Mouse (Mus musculus) heart, embryonic 13.5 days (tissue): ENCODE data around the gene Pygo1. TPM values are rescaled to one million over a fixed set of nuclear protein-coding genes. Genes with fewer than 3 reads are reported as not detected.

Source experiments
- ATAC-seq: fragments of 200-750 bp; cut with Nextera tagmentation; 2 replicates; pipeline ENCODE4 v1.8.0; 2017; ENCODE audit warnings: moderate TSS enrichment; ENCODE audit not compliant: insufficient number of reproducible peaks, low FRiP score, low TSS enrichment; ENCODE audit errors: extremely low read depth
- H3K27ac ChIP-seq: fragments of 300-500 bp; sonication (generic); replicated peaks from 2 replicates; pipeline ENCODE4 v1.5.1; 2015; ENCODE audit warnings: moderate library complexity, mild to moderate bottlenecking, inconsistent platforms
- H3K27me3 ChIP-seq: fragments of 300-500 bp; sonication (generic); replicated peaks from 2 replicates; pipeline ENCODE4 v1.6.1; 2015; ENCODE audit warnings: mild to moderate bottlenecking, inconsistent platforms
- H3K36me3 ChIP-seq: fragments of 300-500 bp; sonication (generic); 2 replicates; pipeline ENCODE4 v1.6.1; 2015; ENCODE audit warnings: mild to moderate bottlenecking, inconsistent platforms
- H3K4me1 ChIP-seq: fragments of 300-500 bp; sonication (generic); 2 replicates; pipeline ENCODE4 v1.6.1; 2015; ENCODE audit warnings: inconsistent platforms
- H3K4me2 ChIP-seq: fragments of 300-500 bp; sonication (generic); 2 replicates; pipeline ENCODE4 v1.6.1; 2015; ENCODE audit warnings: inconsistent platforms, mild to moderate bottlenecking, moderate library complexity
- H3K4me3 ChIP-seq: fragments of 300-500 bp; sonication (generic); 2 replicates; pipeline ENCODE4 v1.5.1; 2015; ENCODE audit warnings: moderate library complexity, mild to moderate bottlenecking, inconsistent platforms
- H3K9ac ChIP-seq: fragments of 300-500 bp; sonication (generic); 2 replicates; pipeline ENCODE4 v1.6.1; 2015; ENCODE audit warnings: inconsistent platforms, mild to moderate bottlenecking, moderate library complexity
- H3K9me3 ChIP-seq: fragments of 300-500 bp; sonication (generic); 2 replicates; pipeline ENCODE4 v1.6.1; 2016; ENCODE audit warnings: inconsistent platforms
- WGBS: fragments of 180-500 bp; shearing (Covaris S2); methylation state at CpG from one replicate; pipeline ENCODE4 v1.1.7; 2015; ENCODE audit warnings: mixed read lengths; 5-methylcytosine and 5-hydroxymethylcytosine counted together
- polyA plus RNA-seq: library from polyadenylated mRNA; unstranded; fragments of >200 nt; fragmentation: Nextera tagmentation; extraction: Ambion mirVana; gene quantifications from 2 replicates; pipeline ENCODE4 v1.2.1, GENCODE M21; 2015

Gene Pygo1
- polyA plus RNA-seq, 1 experiment from 2014 or later: 1.8 TPM

GRCm38 (mm10) chr9:72943424-72943823 is 18.0 kb downstream of the Pygo1 start:
- no peak for ATAC-seq
- Histone ChIP-seq H3K4me2 (no peak overlapping the region), H3K27ac (no peak overlapping the region), H3K9me3 (peaks cover 7% of the 10 kb centered on the region), H3K27me3 (no peaks in the 10 kb centered on the region), H3K4me3 (no peak overlapping the region), H3K4me1 (no peaks in the 10 kb centered on the region), H3K36me3 (peaks cover 37% of the 10 kb centered on the region), H3K9ac (no peak overlapping the region)
- WGBS: 58% methylated on average over 3 of the region's 3 CpGs

GRCm38 (mm10) chr9:72944286-72944685 is 18.8 kb downstream of the Pygo1 start:
- ATAC-seq: no peak
- no peaks in the 10 kb centered on the region for H3K27me3 ChIP-seq
- no peak overlapping the region for H3K27ac ChIP-seq
- H3K4me2 ChIP-seq: no peak overlapping the region
- WGBS: 82% methylated on average over 13 of the region's 13 CpGs
- H3K4me1 ChIP-seq: no peaks in the 10 kb centered on the region
- H3K9ac ChIP-seq: no peak overlapping the region
- H3K9me3 ChIP-seq: peaks cover 7% of the 10 kb centered on the region
- peaks cover 37% of the 10 kb centered on the region for H3K36me3 ChIP-seq
- no peak overlapping the region for H3K4me3 ChIP-seq

GRCm38 (mm10) chr9:72947010-72947409 is 21.6 kb downstream of the Pygo1 start:
- Histone ChIP-seq H3K27me3 (0 out of 2 replicates have a peak, but pooled peaks cover 3% of the 10 kb centered on the region), H3K4me2 (no peak overlapping the region), H3K9ac (no peak overlapping the region), H3K36me3 (peaks cover 37% of the 10 kb centered on the region), H3K4me3 (no peak overlapping the region), H3K9me3 (peaks cover 7% of the 10 kb centered on the region), H3K4me1 (no peaks in the 10 kb centered on the region), H3K27ac (no peak overlapping the region)
- WGBS: 91% methylated on average over 1 of the region's 1 CpGs
- ATAC-seq: no peak

GRCm38 (mm10) chr9:72949572-72949971 is 24.1 kb downstream of the Pygo1 start:
- ATAC-seq: no peak
- H3K36me3 ChIP-seq: peaks cover 26% of the 10 kb centered on the region
- H3K9ac ChIP-seq: no peak overlapping the region
- no peak overlapping the region for H3K27ac ChIP-seq
- no peak overlapping the region for H3K4me2 ChIP-seq
- H3K27me3 ChIP-seq: 0 out of 2 replicates have a peak, but pooled peaks cover 3% of the 10 kb centered on the region
- peaks cover 7% of the 10 kb centered on the region for H3K9me3 ChIP-seq
- 74% methylated on average over 7 of the region's 7 CpGs for WGBS
- H3K4me3 ChIP-seq: no peak overlapping the region
- H3K4me1 ChIP-seq: no peaks in the 10 kb centered on the region

- H3K4me1 ChIP-seq: peaks cover 7% of the 10 kb centered on the region; the same call in 1 of the 2 replicates
- ATAC-seq: no peak
- H3K27me3 ChIP-seq: 0 out of 2 replicates have a peak, but pooled peaks cover 3% of the 10 kb centered on the region
- H3K36me3 ChIP-seq: no peaks in the 10 kb centered on the region
- no peak overlapping the region for H3K4me3 ChIP-seq
- no peaks in the 10 kb centered on the region for H3K9me3 ChIP-seq
- 44% methylated on average over 2 of the region's 2 CpGs for WGBS
- H3K4me2 ChIP-seq: no peak overlapping the region
- H3K27ac ChIP-seq: no peak overlapping the region
- H3K9ac ChIP-seq: no peak overlapping the region
Observed at GRCm38 (mm10) chr9:72954746-72955145, 29.3 kb downstream of the Pygo1 start.

- no peaks in the 10 kb centered on the region for H3K9me3 ChIP-seq
- no peak overlapping the region for H3K9ac ChIP-seq
- no peak overlapping the region for H3K4me2 ChIP-seq
- 0 out of 2 replicates have a peak, but pooled peaks cover 3% of the 10 kb centered on the region for H3K27me3 ChIP-seq
- H3K36me3 ChIP-seq: no peaks in the 10 kb centered on the region
- H3K27ac ChIP-seq: no peak overlapping the region
- H3K4me1 ChIP-seq: peaks cover 7% of the 10 kb centered on the region; the same call in 1 of the 2 replicates
- no peak overlapping the region for H3K4me3 ChIP-seq
- 29% methylated on average over 1 of the region's 1 CpGs for WGBS
- no peak for ATAC-seq
Observed at GRCm38 (mm10) chr9:72955546-72955945, 30.1 kb downstream of the Pygo1 start.

- Histone ChIP-seq H3K27ac (peak within 1 kb of the TSS; percentile 39; the same call in 1 of the 2 replicates), H3K4me1 (peaks cover 7% of the 10 kb centered on the region; the same call in 1 of the 2 replicates), H3K36me3 (no peaks in the 10 kb centered on the region), H3K4me2 (peak within 1 kb of the TSS; percentile 75), H3K27me3 (no peaks in the 10 kb centered on the region), H3K9me3 (no peaks in the 10 kb centered on the region), H3K9ac (peak within 1 kb of the TSS; percentile 78), H3K4me3 (peak within 1 kb of the TSS; percentile 70)
- WGBS: 2% methylated on average over 43 of the region's 43 CpGs
- ATAC-seq: peak; percentile 54; the same call in 1 of the 2 replicates
Observed at GRCm38 (mm10) chr9:72958521-72959450, 33.3 kb downstream of the Pygo1 start, which contains the start of the genes Dyx1c1 and Gm44503. Gene Dyx1c1, plus strand, starts transcription at chr9:72958785. Gene Gm44503, plus strand, starts transcription at chr9:72958852.

- no peak overlapping the region for H3K4me2 ChIP-seq
- no peak overlapping the region for H3K27ac ChIP-seq
- H3K4me3 ChIP-seq: no peak overlapping the region
- H3K36me3 ChIP-seq: no peaks in the 10 kb centered on the region
- peaks cover 7% of the 10 kb centered on the region; the same call in 1 of the 2 replicates for H3K4me1 ChIP-seq
- 51% methylated on average over 8 of the region's 8 CpGs for WGBS
- H3K9ac ChIP-seq: no peak overlapping the region
- no peaks in the 10 kb centered on the region for H3K9me3 ChIP-seq
- ATAC-seq: no peak
- no peaks in the 10 kb centered on the region for H3K27me3 ChIP-seq
Observed at GRCm38 (mm10) chr9:72961346-72961745, 35.9 kb downstream of the Pygo1 start.

- H3K4me1 ChIP-seq: peaks cover 7% of the 10 kb centered on the region; the same call in 1 of the 2 replicates
- no peaks in the 10 kb centered on the region for H3K36me3 ChIP-seq
- H3K27me3 ChIP-seq: no peaks in the 10 kb centered on the region
- no peak overlapping the region for H3K27ac ChIP-seq
- no peaks in the 10 kb centered on the region for H3K9me3 ChIP-seq
- H3K4me3 ChIP-seq: no peak overlapping the region
- no peak overlapping the region for H3K9ac ChIP-seq
- H3K4me2 ChIP-seq: no peak overlapping the region
- no peak for ATAC-seq
- WGBS: 71% methylated on average over 15 of the region's 15 CpGs
Observed at GRCm38 (mm10) chr9:72961959-72962358, 36.5 kb downstream of the Pygo1 start.

- H3K9ac ChIP-seq: no peak overlapping the region
- H3K9me3 ChIP-seq: no peaks in the 10 kb centered on the region
- WGBS: 29% methylated on average over 11 of the region's 11 CpGs
- no peak for ATAC-seq
- no peaks in the 10 kb centered on the region for H3K36me3 ChIP-seq
- H3K27me3 ChIP-seq: no peaks in the 10 kb centered on the region
- H3K27ac ChIP-seq: no peak overlapping the region
- H3K4me3 ChIP-seq: no peak overlapping the region
- H3K4me1 ChIP-seq: no peaks in the 10 kb centered on the region
- 0 out of 2 replicates have a peak overlapping the region, but pooled peaks have one; percentile 8 for H3K4me2 ChIP-seq
Observed at GRCm38 (mm10) chr9:72968349-72969061, 43.1 kb downstream of the Pygo1 start.

- no peak for ATAC-seq
Observed at GRCm38 (mm10) chr9:72969874-72970273, 44.4 kb downstream of the Pygo1 start.

More at GRCm38 (mm10) chr9:72969874-72970273, 44.4 kb downstream of the Pygo1 start:
- H3K9me3 ChIP-seq: no peaks in the 10 kb centered on the region
- H3K4me1 ChIP-seq: no peaks in the 10 kb centered on the region
- H3K9ac ChIP-seq: no peak overlapping the region
- no peaks in the 10 kb centered on the region for H3K36me3 ChIP-seq
- WGBS: 55% methylated on average over 7 of the region's 7 CpGs
- no peak overlapping the region for H3K4me2 ChIP-seq
- no peak overlapping the region for H3K27ac ChIP-seq
- no peaks in the 10 kb centered on the region for H3K27me3 ChIP-seq
- H3K4me3 ChIP-seq: no peak overlapping the region
